Mouse (Mus musculus) liver, embryonic 13.5 days (tissue): ENCODE data around the gene R3hdm2. TPM values are rescaled to one million over a fixed set of nuclear protein-coding genes. Genes with fewer than 3 reads are reported as not detected.

Source experiments
- polyA plus RNA-seq: library from polyadenylated mRNA; unstranded; fragments of >200 nt; fragmentation: Nextera tagmentation; extraction: Ambion mirVana; gene quantifications from 2 replicates; pipeline ENCODE4 v1.2.1, GENCODE M21; 2015

The R3hdm2 gene
- polyA plus RNA-seq, 1 experiment from 2014 or later = 14.4 TPM

Other genes with a start within 250 kb of the R3hdm2 start
- 9.3 and 11.0 TPM in 2 replicates for gene B4galnt1, start 215.1 kb upstream of the R3hdm2 start, polyA plus RNA-seq
- 1.8 and 2.1 TPM in 2 replicates for gene Slc26a10, start 199.7 kb upstream of the R3hdm2 start, polyA plus RNA-seq
- 8.1 and 8.2 TPM in 2 replicates for gene Arhgef25, start 190.2 kb upstream of the R3hdm2 start, polyA plus RNA-seq
- 16.8 and 19.3 TPM in 2 replicates for gene Dtx3, start 184.6 kb upstream of the R3hdm2 start, polyA plus RNA-seq
- gene Pip4k2c, start 168.7 kb upstream of the R3hdm2 start, polyA plus RNA-seq = 39.8 and 45.8 TPM in 2 replicates
- gene Kif5a, start 117.0 kb upstream of the R3hdm2 start, polyA plus RNA-seq = 0.02 and 0.14 TPM in 2 replicates
- gene Dctn2, start 114.0 kb upstream of the R3hdm2 start, polyA plus RNA-seq = 80.0 and 80.1 TPM in 2 replicates
- gene Mbd6, start 91.3 kb upstream of the R3hdm2 start, polyA plus RNA-seq = 5.9 and 6.5 TPM in 2 replicates
- gene Mars, start 68.5 kb upstream of the R3hdm2 start, polyA plus RNA-seq = 150 and 166 TPM in 2 replicates
- gene Arhgap9, start 58.4 kb upstream of the R3hdm2 start, polyA plus RNA-seq = 14.0 and 15.1 TPM in 2 replicates
- 0.21 and 0.31 TPM in 2 replicates for gene Gli1, start 38.4 kb upstream of the R3hdm2 start, polyA plus RNA-seq
- gene Inhbe, start 25.9 kb upstream of the R3hdm2 start, polyA plus RNA-seq = 0.32 and 0.38 TPM in 2 replicates
- 1.6 and 2.0 TPM in 2 replicates for gene Inhbc, start 9.9 kb upstream of the R3hdm2 start, polyA plus RNA-seq
- 0.17 and 0.47 TPM in 2 replicates for gene Stac3, start 121.4 kb downstream of the R3hdm2 start, polyA plus RNA-seq
- 1.9 and 2.8 TPM in 2 replicates for gene Ndufa4l2, start 134.6 kb downstream of the R3hdm2 start, polyA plus RNA-seq
- gene Shmt2, start 142.1 kb downstream of the R3hdm2 start, polyA plus RNA-seq = 133 and 142 TPM in 2 replicates
- gene Nxph4, start 154.2 kb downstream of the R3hdm2 start, polyA plus RNA-seq = 0.13 TPM in 2 replicates
- 15.1 and 16.9 TPM in 2 replicates for gene Lrp1, start 240.8 kb downstream of the R3hdm2 start, polyA plus RNA-seq